Mouse (Mus musculus) G1E (cell line): ENCODE data around the gene Slc2a10.

Source experiments
- CTCF ChIP-seq: IDR thresholded peaks from 2 replicates; pipeline ENCODE4 v1.5.1; 2012; ENCODE audit warnings: low read depth, low read length, inconsistent platforms, mixed read lengths
- GATA1 ChIP-seq: IDR thresholded peaks from 2 replicates; pipeline ENCODE4 v1.6.1; 2012; ENCODE audit warnings: borderline replicate concordance, low read length, inconsistent platforms, mixed read lengths
- GATA2 ChIP-seq: IDR thresholded peaks from 2 replicates; pipeline ENCODE4 v1.6.1; 2012; ENCODE audit warnings: low read depth, low read length, inconsistent platforms, borderline replicate concordance
- POLR2AphosphoS5 ChIP-seq: IDR thresholded peaks from 2 replicates; pipeline ENCODE4 v1.6.1; 2012; ENCODE audit warnings: low read depth, low read length, inconsistent platforms; ENCODE audit not compliant: insufficient replicate concordance
- TAL1 ChIP-seq: conservative IDR thresholded peaks from 2 replicates; pipeline ENCODE4 v1.6.1; 2012; ENCODE audit warnings: low read depth, low read length, inconsistent platforms, mixed read lengths

- TF ChIP-seq CTCF, result no peak
- no peak for TF ChIP-seq GATA1
- TF ChIP-seq TAL1, result no peak
- TF ChIP-seq POLR2AphosphoS5, result no peak
- TF ChIP-seq GATA2, result no peak
These were observed 63.3 kb downstream of the Slc2a10 start for GRCm38 (mm10) chr2:165566898-165567297.
